Mouse (Mus musculus) granulocyte monocyte progenitor cell, adult 5-6 weeks (primary cell): ENCODE data around the gene Atp8b5. TPM values are rescaled to one million over a fixed set of nuclear protein-coding genes. Genes with fewer than 3 reads are reported as not detected.

ENCODE experiments used
- ATAC-seq: replicated peaks from 2 replicates; pipeline ENCODE4 v1.8.0; 2016; ENCODE audit warnings: mild to moderate bottlenecking, moderate TSS enrichment, inconsistent platforms; ENCODE audit not compliant: poor library complexity, severe bottlenecking
- total RNA-seq, 2 experiments: library from RNA; stranded (forward) in 1 of 2; stranded (reverse) in 1 of 2; fragments of 200-712, 200-1000 nt in 1 of 2; fragments of >200 nt in 1 of 2; fragmentation: Nextera tagmentation in 1 of 2; gene quantifications; 2 replicates each; pipeline ENCODE4 v1.2.3; 2014 to 2017

The Atp8b5 gene
- total RNA-seq, 2 experiments from 2014 or later: 0.05 TPM; not detected in 1

DNA sequence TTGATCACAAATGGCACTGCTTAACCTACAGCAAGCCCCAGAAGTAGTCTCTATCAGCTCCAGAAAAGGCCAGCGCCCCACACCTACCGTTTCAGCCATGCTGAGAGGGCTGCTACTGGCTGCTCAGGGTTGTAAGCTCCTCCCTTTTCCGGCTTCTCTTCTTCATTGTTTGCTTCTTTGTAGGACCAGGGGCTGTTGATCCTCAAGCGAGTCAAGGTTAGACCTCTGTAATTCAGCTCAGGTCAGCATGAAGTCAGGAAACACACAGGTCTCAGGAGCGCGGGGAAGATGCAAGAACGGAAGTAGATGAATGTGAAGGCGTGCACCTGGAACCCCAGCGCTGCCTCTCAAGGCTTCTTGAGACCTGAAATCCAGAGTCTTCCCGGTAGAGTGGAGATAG lies 137.7 kb downstream of the Atp8b5 start:
- no peak for ATAC-seq

DNA sequence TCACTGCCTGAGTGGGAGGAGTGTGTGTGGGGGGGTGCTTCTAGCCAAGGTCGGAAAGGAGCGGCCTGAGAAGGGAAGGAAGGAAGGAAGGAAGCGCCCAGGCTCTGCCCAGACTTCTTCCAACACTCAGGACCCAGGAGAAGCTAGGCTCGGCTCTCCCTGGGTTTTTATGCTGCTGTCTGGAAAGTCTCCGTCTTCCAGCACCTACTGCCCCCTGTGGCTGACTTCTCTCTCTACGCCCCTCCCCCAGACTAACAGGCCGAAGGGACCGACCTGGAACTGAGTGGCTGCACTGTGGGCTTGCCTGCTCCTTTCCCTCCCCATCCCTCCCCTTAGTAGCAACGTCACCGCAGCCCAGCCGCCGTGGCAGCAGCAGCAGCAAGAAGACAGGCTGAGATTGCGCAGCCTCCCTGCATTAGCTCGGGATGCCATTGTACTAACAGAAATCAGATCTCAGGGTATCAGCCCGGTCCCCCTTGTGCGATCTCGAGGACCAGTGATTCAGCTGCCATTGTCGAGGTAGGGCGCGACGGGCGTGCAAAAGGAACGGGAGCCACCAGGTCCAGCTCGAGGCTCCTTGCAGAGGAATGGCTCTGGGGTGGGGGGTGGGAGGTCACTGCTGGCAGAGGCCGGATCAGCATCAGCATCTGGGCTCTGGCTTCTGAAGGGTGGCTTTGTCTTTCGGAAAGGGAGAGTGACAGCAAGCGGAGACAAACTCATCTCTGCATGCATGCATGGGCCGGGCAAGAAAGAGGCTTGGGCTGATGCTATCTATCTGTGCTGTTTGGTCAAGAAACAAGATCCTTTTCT lies 139.4 kb downstream of the Atp8b5 start:
- peak; percentile 72 for ATAC-seq

DNA sequence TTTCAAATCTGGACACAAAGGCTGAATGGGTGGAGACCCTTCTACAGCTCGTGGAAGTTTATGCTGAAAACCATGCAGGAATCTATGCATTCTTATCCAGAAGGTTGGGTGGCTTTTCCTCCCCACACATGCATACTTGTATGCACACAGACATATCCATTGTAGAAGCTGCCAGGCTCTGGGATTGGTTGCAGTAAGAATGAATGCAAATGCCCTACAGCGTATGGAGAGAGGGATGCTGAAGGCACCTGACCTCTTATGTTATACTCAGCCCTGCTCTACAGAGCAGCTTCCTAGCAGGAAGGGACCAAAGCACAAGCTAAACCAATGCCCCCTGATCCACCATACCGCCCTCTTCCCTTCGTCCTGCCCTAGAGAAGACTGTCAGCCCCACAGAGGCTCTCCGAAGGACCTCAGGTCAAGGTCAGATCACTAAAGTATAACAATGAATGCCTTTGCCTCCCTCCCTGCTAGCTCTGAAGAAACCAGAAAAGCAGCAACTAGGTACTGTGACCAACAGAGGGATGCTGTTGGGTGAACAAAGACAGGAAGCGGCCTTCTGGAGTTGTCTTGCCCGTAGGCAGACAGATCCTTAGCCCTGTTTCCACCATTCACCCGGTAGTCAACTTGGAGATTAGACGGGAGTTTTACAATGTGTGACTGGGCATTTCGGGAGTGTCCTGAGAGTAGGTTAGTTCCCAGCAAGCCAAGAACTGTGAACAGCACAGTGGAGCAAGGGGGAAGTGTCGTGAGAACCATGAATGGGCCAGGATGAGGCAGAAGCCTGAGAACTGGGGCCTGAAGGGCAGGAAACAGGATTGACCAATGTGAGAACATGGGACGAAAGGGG lies 140.3 kb downstream of the Atp8b5 start:
- no peak for ATAC-seq

DNA sequence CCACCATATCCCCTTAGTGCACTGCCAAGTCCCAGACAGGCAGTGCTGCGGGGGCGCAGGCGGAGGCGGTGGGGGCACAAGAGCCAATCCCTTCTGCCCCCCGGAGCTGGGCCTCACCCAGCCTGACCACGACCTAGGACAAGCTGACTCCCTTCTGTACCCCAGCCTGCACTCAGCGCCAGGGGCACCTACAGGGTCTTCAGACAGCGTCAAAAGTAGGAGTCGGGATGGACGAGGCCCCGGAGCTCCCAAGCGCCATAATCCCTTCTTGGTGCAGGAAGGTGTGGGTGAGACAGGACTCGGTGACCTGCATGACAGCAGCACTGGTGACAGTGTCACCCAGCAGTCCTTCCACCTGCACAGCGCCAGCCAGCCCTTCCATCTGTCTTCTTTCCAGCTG lies 147.8 kb downstream of the Atp8b5 start:
- no peak for ATAC-seq

DNA sequence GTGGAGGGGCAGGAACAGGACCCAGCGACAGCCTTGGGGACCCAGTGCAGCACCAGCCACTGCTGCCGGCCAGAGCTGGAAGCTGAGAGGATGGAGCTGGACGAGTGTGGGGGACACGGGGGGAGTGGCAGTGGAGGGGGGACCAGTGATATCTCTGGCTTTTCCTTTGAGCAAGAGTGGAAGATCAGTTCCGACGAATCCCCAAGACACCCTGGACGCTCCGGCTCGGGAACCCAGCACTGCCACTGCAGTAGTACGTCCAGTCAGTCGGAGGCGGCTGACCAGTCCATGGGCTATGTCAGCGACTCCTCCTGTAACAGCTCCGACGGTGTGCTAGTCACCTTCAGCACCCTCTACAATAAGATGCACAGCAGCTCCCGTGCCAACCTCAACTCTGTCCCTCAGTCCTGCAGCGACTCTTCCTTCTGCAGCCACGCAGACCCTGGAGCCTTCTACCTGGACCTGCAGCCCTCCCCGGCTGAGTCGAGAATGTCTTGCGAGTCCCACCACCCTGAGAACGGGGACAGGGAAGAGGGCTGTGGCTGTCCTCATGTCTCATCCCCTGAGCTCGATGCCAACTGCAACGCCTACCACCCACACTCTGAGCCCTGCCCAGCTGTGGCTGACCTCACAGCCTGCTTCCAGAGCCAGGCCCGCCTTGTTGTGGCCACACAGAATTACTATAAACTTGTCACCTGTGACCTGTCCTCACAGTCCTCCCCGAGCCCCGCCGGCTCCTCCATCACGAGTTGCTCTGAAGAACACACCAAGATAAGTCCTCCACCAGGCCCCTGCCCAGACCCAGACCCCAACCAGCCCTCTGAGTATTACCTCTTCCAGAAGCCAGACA lies 148.5 kb downstream of the Atp8b5 start:
- ATAC-seq: no peak

DNA sequence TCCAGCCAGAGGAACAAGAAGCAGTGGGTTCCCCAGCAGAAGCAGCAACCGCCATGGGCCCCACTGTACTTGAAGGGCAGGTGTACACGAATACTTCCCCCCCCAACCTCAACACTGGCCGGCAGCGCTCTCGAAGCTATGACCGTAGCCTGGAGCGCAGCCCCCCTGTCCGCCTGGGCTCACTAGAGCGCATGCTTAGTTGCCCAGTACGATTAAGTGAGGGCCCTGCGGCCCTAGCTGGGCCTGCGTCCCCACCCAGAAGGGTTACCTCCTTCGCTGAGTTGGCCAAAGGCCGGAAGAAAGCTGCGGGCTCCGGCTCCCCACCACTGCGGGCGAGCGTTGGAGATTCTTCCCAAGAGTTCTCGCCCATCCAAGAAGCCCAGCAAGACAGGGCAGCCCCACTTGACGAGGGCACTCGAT lies 149.1 kb downstream of the Atp8b5 start:
- no peak for ATAC-seq

DNA sequence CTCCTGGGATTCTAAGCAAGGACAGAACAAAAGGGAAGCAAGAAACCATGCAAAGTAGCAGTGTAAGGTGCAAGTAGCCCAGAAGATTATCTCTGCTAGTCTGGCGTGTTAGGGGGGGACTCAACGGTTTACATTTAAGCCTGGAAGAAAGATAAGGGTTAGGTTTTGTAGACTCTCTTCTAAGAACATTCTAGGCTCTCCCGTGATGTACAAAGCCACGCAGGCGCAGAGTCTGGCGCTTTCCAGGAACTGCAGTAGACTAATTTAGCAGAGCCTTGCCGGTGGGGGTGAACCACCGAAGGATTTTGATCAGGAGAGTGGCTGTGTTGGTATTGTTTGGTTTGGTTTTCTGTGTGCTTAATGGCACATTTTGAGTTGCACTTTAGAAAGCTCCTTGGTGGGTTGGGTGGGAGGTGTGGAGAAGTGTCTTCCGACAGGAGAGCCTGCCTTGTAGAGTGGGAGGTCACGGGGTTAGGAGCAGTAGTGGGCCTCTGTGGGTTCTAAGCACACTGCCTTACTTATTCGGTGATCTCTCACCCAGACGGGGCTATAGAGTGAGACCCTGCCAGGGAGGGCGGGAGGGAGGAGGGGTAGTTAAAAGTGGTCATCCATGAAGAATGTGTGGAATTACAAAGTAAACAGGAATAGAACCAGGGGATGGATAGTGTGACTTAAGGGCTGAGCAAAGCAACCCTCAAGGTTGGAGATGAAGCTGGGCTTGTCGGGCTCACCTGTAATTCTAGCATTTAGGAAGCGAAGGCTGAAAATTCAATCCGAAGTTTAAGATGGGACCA lies 150.5 kb downstream of the Atp8b5 start:
- no peak for ATAC-seq

DNA sequence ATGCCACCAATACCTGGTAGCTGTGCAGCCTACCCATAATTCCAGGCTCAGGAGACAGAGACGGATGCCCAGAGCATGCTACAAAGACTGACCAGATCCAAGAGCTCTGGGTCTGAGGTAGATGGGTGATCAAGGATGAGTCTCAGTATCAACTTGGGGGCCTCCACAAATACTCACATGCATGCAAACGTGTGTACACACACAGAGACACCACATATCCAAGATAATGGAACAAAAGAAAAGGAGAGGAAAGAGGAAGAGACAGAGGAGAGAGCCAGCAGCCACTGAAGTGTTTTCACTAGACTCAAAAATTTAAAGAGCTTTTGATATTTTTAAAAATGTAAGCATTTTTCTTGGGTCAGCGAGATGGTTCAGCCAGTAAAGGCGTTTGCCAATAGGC lies 151.5 kb downstream of the Atp8b5 start:
- ATAC-seq: no peak

DNA sequence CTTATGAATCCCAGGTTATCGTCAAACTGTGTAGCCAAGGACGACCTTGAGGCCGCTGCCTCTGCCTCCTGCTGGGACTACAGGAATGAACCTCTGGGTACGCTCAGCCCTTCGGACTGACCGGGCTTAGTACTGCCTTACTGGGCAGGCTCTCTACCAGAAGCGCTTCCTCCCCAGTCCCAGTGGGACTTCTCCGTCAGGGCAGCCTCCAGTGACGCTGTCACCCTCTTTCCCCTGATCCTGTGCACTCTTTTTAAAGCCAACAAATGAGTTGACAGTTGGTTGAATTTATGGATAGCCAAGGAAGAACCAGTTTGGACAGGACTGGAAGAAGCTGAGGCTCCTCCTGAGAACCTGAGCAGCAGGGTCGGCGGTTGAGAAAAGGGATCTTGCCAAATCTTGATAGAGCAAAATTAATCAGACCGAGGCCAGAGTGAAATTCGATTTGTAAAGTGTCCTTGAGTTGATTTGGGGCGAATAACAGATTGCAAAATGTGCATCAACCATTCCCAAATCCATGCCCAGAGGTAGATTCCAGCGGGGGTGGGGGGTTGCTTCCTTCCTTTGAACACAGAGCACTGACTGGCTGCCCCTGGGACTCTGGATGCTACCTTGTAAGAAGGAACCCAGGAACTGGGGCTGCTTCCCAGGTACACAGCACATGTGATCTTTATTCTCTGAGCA lies 152.2 kb downstream of the Atp8b5 start:
- no peak for ATAC-seq

DNA sequence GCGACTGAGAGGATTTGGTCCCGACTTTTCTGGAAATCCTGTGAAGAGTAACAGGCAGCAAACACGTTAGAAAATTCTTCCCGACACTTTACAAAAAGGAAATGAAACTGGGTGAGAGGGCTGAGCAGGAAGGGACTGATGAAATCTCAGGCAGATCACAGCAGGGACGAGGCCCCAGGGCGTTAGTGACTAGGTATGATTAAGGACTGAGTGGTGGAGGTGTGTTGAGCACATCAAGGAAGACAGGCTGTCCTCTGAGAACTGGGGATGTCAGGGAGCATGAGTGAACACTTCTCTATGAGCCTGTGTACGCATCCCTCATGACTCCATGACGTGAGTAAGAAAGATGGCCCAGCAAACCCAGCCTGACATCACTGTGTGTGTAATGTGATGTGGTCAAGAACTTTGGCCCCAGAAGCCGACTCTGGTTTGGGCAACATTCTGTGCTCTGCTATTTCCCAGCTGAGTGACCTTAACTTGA lies 152.9 kb downstream of the Atp8b5 start:
- ATAC-seq: peak; percentile 76

DNA sequence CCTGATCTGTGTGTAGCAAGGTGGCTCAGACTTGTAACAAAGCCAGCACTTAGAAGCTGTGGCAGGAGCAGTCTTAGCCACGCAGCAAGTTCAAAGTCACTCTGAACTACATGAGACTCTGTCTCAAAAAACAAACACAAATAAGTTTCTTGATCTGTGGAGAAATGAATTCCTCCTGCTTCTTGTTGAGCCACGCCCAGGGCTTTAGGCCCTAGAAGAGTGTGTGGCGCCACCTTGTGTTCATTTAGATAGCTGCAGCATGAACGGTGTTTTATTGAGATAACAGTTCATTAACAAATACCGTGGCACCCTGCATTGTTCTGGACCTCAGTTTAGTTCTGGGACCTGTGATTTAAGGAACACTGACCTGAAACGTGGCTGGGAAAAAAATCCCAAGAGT lies 153.3 kb downstream of the Atp8b5 start:
- ATAC-seq: peak; percentile 65

DNA sequence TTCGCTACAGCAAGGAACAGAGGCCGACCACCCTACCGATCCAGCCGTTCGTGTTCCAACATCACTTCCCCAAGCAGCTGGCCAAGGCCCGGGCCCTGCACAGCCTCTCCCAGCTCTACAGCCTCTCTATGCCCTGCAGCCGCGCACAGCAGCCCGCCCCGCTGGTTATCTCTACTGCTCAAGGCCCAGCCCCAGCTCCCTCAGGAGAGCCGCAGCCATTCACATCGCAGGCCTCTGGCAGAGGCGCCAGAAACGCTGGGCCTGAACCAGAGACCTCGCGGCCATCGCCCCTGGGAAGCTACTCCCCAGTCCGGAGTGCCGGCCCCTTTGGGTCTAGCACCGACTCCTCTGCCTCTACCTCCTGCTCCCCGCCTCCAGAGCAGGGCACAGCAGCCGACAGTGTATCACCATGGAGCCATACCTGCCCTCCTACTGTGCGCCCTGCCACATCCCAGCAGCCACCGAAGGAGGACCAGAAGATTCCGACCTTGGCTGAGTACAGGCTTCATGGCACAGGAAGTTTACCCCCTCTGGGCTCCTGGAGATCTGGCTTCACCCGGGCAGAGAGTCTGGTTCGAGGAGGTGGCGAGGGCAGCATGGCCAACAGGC lies 154.8 kb downstream of the Atp8b5 start:
- no peak for ATAC-seq

Other genes with a start within 250 kb of the Atp8b5 start
- gene Pigo, start 241.3 kb upstream of the Atp8b5 start, total RNA-seq (2014; fragmentation: Nextera tagmentation): 15.6 and 15.8 TPM in 2 replicates
- 5.8 and 10.8 TPM in 2 replicates for gene Pigo, start 241.3 kb upstream of the Atp8b5 start, total RNA-seq (2017)
- gene Stoml2, start 235.4 kb upstream of the Atp8b5 start, total RNA-seq (2014; fragmentation: Nextera tagmentation): 140 and 178 TPM in 2 replicates
- gene Stoml2, start 235.4 kb upstream of the Atp8b5 start, total RNA-seq (2017): 130 and 143 TPM in 2 replicates
- gene Fam214b, start 220.9 kb upstream of the Atp8b5 start, total RNA-seq (2014; fragmentation: Nextera tagmentation): 2.9 and 5.1 TPM in 2 replicates
- gene Fam214b, start 220.9 kb upstream of the Atp8b5 start, total RNA-seq (2017): 2.1 and 5.8 TPM in 2 replicates
- 0.13 TPM in 1 of 2 replicates, not detected in the other for gene Unc13b, start 208.2 kb upstream of the Atp8b5 start, total RNA-seq (2014; fragmentation: Nextera tagmentation)
- 0.52 and 0.57 TPM in 2 replicates for gene Unc13b, start 208.2 kb upstream of the Atp8b5 start, total RNA-seq (2017)
- gene Rusc2, start 114.8 kb downstream of the Atp8b5 start, total RNA-seq (2014; fragmentation: Nextera tagmentation): 1.3 and 2.9 TPM in 2 replicates
- 1.7 and 1.9 TPM in 2 replicates for gene Rusc2, start 114.8 kb downstream of the Atp8b5 start, total RNA-seq (2017)
- gene Fam166b, start 162.0 kb downstream of the Atp8b5 start, total RNA-seq (2014; fragmentation: Nextera tagmentation): not detected in 2 replicates
- gene Fam166b, start 162.0 kb downstream of the Atp8b5 start, total RNA-seq (2017): not detected in 2 replicates
- gene Tesk1, start 174.8 kb downstream of the Atp8b5 start, total RNA-seq (2014; fragmentation: Nextera tagmentation): 6.9 and 24.2 TPM in 2 replicates
- 5.9 and 7.4 TPM in 2 replicates for gene Tesk1, start 174.8 kb downstream of the Atp8b5 start, total RNA-seq (2017)
- 7.7 and 11.1 TPM in 2 replicates for gene Cd72, start 187.5 kb downstream of the Atp8b5 start, total RNA-seq (2014; fragmentation: Nextera tagmentation)
- 7.0 and 9.1 TPM in 2 replicates for gene Cd72, start 187.5 kb downstream of the Atp8b5 start, total RNA-seq (2017)
- not detected in 2 replicates for gene Sit1, start 216.6 kb downstream of the Atp8b5 start, total RNA-seq (2014; fragmentation: Nextera tagmentation)
- gene Sit1, start 216.6 kb downstream of the Atp8b5 start, total RNA-seq (2017): not detected in 2 replicates
- gene Ccdc107, start 225.7 kb downstream of the Atp8b5 start, total RNA-seq (2014; fragmentation: Nextera tagmentation): 28.2 and 44.7 TPM in 2 replicates
- 48.0 and 56.1 TPM in 2 replicates for gene Ccdc107, start 225.7 kb downstream of the Atp8b5 start, total RNA-seq (2017)
- 52.0 and 55.5 TPM in 2 replicates for gene Arhgef39, start 232.5 kb downstream of the Atp8b5 start, total RNA-seq (2014; fragmentation: Nextera tagmentation)
- 63.7 and 81.2 TPM in 2 replicates for gene Arhgef39, start 232.5 kb downstream of the Atp8b5 start, total RNA-seq (2017)
- gene Car9, start 239.8 kb downstream of the Atp8b5 start, total RNA-seq (2014; fragmentation: Nextera tagmentation): 11.6 and 16.9 TPM in 2 replicates
- gene Car9, start 239.8 kb downstream of the Atp8b5 start, total RNA-seq (2017): 4.1 and 7.6 TPM in 2 replicates